Mouse (Mus musculus) heart, postnatal 10 days (tissue): ENCODE data around the gene Myt1l. TPM values are rescaled to one million over a fixed set of nuclear protein-coding genes. Genes with fewer than 3 reads are reported as not detected.

Source experiments
- DNase-seq, 2 experiments: peaks; one replicate each; pipeline ENCODE4 v3.0.0; 2021
- intact Hi-C: fragments of 180-260 bp; cut with DNase I; formaldehyde crosslinking; loops from one replicate; pipeline ENCODE4 v1.15.1; 2025
- total RNA-seq, 2 experiments: library from RNA; stranded (reverse); gene quantifications; 2 replicates each; pipeline ENCODE4 v1.2.3; 2021

Myt1l gene
- total RNA-seq, 2 experiments from 2014 or later: 0.31 TPM; not detected in 1

GRCm38 (mm10) chr12:29795107-29795673, 267.0 kb downstream of the Myt1l start:
- intact Hi-C loops: loop anchor here (1.0 to 2.0 kb wide), 2 partner anchors 42 to 88 kb away; no protein-coding TSS in a partner anchor

DNA sequence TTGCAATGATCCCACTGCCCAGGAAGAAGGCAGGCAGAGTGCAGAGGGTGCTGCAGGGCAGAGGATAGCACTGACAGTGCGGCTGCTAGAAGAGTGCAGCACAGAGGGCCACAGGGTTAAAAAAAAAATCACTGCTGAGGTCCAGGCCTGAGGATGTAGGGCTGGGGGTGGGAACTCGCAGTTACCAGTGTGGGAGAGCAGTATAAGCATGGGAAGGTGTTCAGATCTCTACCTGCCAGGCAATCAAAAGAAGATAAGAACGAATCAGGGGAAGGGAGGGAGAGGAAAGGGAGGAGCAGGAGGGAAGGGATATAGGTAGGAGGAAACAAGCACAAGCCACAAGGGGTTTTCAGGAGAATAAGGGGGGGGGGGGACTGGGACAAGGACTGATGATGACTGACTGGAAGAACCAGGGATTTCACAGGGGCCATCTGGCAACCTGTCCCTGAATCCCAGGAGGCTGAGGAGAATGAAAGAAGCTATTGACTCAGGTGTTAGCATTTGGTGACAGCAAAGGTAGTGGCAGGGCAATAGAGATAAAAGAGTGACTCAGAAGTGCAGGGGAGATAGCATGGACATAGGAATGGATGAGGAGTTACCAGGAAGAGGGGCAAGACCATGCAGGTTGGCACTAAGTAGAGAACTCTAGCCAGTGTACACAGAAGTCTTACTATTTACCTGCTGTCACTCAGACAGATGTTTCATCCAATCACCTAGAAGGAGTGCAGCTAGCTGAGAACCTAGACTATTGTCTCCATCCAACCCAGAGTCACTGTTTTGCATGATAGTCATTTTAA, 270.6 kb downstream of the Myt1l start:
- intact Hi-C loops: no loop called here
- DNase-seq: no peak

More at GRCm38 (mm10) chr12:29795107-29795673, 267.0 kb downstream of the Myt1l start:
- DNase-seq: peak; percentile 48 to 51

DNA sequence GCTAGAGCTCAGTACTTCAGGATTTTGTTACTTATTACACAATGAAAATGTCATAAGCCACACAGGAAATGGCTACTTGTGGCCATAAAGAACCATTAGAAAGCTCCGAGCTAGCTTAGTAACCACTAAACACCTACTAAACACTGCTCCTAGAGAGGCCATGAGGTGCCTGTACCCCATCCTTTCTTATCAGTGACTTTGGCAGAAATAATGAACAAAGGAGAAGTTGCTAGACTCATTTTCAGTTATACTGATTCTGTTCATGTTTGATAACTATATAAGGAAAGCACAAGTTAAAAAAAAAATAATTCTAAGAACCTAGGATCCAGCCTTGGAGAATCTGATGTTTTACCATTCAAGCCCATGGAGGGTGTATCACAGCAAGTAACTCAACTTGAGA, 278.2 kb downstream of the Myt1l start:
- intact Hi-C loops: no loop called here
- no peak for DNase-seq

DNA sequence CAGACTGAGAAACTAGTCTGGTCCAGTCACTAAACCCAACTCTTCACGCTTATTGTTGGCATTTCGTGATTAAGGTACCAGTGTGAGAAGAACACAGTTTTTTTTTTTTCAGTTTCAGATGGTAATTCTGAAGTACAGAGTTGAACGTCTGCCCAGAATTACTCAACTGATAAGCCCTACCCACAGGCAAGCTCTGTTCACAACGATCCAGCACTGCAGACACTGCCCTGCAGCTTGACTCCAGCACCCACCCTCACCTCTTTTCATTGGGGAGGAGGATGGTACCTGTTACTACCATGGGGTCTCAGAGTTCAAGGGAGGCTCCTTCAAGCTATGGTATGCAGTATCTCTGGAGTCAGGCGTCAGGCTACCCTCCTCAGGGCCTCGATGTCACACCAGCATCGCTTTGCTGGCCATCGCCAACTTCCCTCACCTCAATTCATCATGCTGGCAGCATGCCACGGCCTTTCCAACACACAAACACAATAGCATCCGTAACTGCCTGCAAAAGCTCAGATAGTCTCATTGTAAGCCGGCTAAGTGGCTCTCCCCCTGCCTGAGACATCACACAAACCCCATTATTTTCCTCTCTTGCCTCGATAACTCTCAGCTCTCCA, 281.5 kb downstream of the Myt1l start:
- intact Hi-C loops: no loop called here
- peak in 1 of 2 experiments; percentile 10 for DNase-seq

- DNase-seq: no peak
- intact Hi-C loops: no loop called here
Observed at GRCm38 (mm10) chr12:29815466-29815865, 287.3 kb downstream of the Myt1l start.

GRCm38 (mm10) chr12:29816130-29816529, 287.9 kb downstream of the Myt1l start:
- no peak for DNase-seq
- intact Hi-C loops: no loop called here

GRCm38 (mm10) chr12:29816761-29817160, 288.6 kb downstream of the Myt1l start:
- DNase-seq: peak; percentile 51 to 74
- intact Hi-C loops: no loop called here

GRCm38 (mm10) chr12:29822216-29822615, 294.0 kb downstream of the Myt1l start:
- intact Hi-C loops: no loop called here
- no peak for DNase-seq

GRCm38 (mm10) chr12:29823766-29824417, 295.7 kb downstream of the Myt1l start:
- DNase-seq: peak; percentile 19 to 31
- intact Hi-C loops: no loop called here

DNA sequence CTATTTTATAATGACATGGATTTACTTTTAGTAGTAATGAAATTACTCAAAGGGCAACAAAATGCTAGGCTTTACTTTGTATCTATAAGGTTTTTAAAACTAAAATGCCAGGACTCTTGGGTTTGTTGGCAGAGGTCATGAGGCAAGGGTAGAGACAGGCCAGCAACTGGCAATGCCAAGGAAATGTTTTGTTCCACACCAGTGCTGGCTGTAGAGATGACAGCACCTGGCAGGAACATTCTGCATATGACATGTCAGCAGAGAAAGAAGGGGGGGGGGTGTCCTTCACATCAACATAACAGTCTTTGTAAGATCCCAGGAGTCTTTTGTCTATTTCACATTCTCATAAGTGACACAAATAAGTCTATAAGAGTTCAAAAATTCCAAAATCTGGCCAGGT, 302.4 kb downstream of the Myt1l start:
- intact Hi-C loops: no loop called here
- DNase-seq: no peak

- DNase-seq: no peak
- intact Hi-C loops: no loop called here
Observed at GRCm38 (mm10) chr12:29831356-29831755, 303.2 kb downstream of the Myt1l start.

DNA sequence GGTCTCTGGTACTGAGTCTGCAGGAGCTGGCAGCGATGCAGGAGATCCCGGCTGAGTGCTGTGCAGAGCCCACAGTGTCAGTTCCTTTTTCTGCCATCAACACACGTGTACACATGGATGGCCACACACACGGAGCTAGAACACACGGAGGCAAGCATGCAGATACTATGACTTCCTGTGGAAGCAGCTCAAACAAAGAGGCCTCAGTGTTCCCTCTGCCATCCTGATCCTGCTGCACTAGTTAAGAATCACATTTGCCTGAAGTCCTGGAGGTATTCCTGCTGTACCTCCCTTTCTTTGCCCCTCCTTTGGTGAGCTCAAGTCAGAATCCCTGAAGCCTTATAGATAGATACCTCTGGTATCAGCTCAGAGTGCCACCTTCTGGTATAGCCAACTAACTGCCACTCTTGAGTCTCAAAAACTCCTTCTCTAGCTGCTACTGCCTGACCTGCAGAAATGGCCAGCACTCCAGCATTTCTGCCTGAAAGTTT, 309.2 kb downstream of the Myt1l start:
- intact Hi-C loops: loop anchor here (1.0 to 5.0 kb wide), 3 partner anchors 43 to 161 kb away; no protein-coding TSS in a partner anchor
- DNase-seq: peak; percentile 45 to 53

GRCm38 (mm10) chr12:29838421-29838820, 310.2 kb downstream of the Myt1l start:
- intact Hi-C loops: loop anchor here (5.0 kb wide), 1 partner anchor 44 kb away; no protein-coding TSS in a partner anchor
- DNase-seq: no peak

DNA sequence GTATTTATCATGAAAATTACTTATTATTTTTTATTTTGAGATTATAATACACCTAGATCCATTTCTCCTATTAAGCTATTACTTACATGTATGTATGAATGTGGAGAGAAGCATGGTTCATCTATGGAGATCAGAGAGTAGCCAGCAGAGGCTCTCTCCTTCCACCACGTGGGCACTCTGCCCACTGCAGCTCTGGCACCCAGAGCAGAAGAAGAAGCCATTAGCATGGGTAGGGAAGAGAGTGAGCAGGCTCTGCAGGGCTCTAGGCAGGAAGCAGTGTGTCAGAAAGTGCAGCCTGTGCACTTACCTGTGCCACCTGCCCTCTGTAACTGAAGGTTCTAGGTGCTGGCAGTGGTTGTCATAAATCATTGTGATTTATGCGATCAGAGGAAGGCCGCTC, 321.8 kb downstream of the Myt1l start:
- intact Hi-C loops: no loop called here
- no peak for DNase-seq

DNA sequence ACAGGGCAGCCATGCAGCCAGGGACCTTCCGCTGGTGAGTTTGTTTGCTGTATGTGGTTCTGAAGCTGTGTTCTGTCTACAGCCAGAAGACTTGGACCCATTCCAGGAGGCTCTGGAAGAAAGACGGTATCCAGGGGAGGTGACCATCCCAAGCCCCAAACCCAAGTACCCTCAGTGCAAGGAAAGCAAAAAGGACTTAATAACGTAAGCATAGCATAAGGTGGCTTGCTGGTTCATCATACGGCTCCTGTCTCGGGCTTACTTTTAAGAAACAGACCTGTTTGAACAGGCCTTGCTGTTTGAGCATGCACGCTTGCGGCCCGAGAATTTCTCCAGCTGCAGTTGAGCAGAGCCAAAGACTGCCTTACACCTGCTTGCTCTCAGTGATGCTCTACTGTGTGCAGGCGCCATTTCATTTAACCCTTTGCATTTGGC, 326.0 kb downstream of the Myt1l start:
- peak in 1 of 2 experiments; percentile 15 for DNase-seq
- intact Hi-C loops: no loop called here

DNA sequence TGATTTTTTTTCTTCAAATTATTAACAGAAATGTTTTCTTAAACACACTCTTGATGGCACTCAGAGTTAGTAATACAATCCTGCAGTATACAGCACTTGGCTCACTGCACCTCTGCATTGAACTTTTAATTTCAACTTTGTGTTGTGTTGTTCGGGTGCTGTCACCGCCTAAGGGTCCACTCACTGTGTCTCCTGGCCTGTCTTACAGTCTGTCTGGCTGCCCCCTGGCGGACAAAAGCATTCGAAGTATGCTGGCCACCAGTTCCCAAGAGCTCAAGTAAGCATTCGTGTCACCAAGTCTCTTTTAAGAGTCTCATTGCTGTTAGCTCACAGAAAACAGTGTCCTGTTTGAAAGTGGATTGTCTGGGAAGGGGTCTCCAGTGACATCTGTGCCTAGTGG, 326.8 kb downstream of the Myt1l start:
- intact Hi-C loops: no loop called here
- DNase-seq: peak; percentile 57 to 75

GRCm38 (mm10) chr12:29860986-29861385, 332.8 kb downstream of the Myt1l start:
- intact Hi-C loops: no loop called here
- no peak for DNase-seq

DNA sequence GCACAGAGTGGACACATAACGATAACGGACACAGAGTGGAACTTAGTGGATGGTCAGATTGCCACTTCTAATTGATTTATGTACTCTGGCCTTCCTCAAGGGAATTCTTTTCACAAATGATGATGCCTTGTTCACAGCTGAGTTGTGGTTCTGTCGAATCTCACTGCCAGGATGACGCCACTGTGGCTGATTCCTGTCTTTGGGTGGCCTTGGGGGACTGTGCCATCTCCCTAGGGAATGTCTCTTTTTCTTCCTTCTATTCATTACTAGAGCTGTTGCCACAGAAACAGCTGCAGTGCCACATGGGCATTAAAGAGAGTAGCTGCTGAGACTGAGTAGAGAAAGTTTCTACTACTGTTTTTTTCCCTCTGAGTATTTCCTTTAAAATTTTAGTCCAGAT, 340.1 kb downstream of the Myt1l start:
- DNase-seq: no peak
- intact Hi-C loops: no loop called here

DNA sequence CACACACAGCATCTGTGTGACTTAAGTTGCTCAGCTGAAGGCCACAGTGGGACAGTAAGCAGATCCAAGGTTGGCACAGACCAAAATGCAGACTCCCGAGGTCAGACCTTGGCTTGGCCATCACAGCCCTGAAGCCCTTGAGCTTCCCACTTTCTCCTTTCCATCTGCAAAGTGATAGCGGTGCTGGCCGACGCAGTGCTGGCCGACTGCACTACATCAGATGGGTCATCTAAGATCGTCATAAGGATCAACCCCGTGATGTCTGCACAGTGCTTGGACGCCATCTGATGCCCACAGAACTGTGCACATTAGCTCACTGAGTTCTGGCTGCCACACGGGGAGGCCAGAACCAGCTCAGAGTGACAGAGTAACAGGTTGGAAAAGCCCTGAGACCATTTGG, 340.6 kb downstream of the Myt1l start:
- no peak for DNase-seq
- intact Hi-C loops: no loop called here

DNA sequence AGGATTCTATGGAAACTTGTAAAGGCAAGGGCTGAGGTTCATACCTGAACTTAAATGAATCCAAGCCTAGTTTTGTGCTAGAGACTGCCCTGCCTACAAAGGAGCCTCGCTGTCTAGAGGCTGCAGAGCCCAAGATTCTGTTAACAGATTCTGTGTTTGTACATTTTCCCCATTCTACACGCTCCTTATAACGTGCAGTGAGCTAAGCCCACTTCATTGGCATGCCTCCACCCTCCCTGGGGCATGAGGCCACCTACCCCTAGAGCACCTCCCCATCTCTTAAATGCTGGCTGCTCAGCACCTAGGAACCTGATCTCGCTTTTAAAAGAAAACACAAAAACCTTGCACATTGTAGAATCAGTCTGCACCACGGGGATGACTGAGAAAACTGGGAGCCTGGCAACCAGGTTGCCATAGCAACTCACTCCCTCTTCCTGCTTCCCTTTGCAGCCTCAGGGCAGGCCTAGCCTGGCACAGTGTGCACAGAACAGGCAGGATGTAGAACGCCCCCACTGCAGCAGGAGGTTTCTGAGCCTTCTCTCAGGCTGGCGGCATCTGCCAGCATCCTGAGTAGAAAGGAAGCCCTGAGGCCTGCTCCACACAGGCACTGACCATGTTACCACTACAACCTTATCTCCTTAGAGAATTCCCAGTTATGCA, 344.1 kb downstream of the Myt1l start:
- intact Hi-C loops: no loop called here
- peak in 1 of 2 experiments; percentile 13 for DNase-seq
